Mouse (Mus musculus): ENCODE results near the gene 4930447C04Rik. TPM values are rescaled to one million over a fixed set of nuclear protein-coding genes. Genes with fewer than 3 reads are reported as not detected.

Gene 4930447C04Rik
- polyA plus RNA-seq, 1 experiment from 2014 or later: 4.1 TPM

DNA sequence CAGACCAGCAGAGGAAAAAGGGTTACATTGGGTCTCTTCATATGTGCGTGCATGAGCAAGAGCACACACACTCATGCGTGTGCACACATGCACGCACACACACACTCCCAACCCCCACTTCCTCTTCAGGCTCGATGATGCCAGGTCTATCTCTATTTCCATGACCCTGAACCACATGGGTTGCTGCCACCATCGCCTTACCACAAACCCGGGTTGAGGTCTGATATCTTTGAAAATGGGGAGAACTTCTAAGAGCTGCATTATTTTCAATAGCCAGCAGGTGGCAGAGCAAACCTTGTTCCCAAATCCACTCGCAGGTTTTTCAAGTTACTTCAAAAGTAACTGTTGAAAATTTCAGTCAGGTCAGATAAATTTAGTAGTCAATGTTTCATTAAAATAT is 92.8 kb downstream of the 4930447C04Rik start:
- H3K4me1 ChIP-seq: peaks cover 6% of the 10 kb centered on the region; the same call in 1 of the 2 replicates
- H3K36me3 ChIP-seq: no peaks in the 10 kb centered on the region
- H3K4me3 ChIP-seq: no peak overlapping the region
- no peak overlapping the region for H3K4me2 ChIP-seq (replicated peaks)
- peaks cover under 1% of the 10 kb centered on the region; the same call in 1 of the 2 replicates for H3K9me3 ChIP-seq (replicated peaks)
- no peak overlapping the region for H3K27ac ChIP-seq
- peaks cover 81% of the 10 kb centered on the region for H3K27me3 ChIP-seq
- no peak for ATAC-seq (ENCODE audit: low FRiP score)
- no peak overlapping the region for H3K9ac ChIP-seq
- 30% methylated on average over 7 of the region's 7 CpGs for WGBS

DNA sequence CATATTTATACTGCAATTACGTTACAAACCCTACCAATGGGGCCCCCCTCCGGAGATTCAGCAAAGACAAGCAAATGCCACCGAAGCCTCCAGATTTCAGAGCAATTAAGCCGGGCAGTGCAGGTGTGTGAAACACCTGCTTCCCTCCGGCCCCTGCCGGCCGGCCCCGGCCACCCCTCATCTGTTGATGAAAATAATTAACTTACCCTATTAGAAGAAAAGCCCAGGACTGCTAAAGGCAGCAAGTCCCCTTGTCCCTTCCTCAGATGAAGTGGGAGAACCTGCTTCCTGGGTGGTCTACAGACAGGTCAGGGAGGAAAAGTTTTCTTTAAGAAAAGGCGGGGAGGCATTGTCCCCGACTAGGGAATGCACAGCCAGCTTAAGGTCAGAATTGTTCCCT is 94.6 kb downstream of the 4930447C04Rik start:
- ATAC-seq (ENCODE audit: low FRiP score): no peak
- no peak overlapping the region for H3K27ac ChIP-seq
- peaks cover 6% of the 10 kb centered on the region; the same call in 1 of the 2 replicates for H3K4me1 ChIP-seq
- no peaks in the 10 kb centered on the region for H3K36me3 ChIP-seq
- H3K4me3 ChIP-seq: no peak overlapping the region
- H3K9me3 ChIP-seq (replicated peaks): peaks cover 10% of the 10 kb centered on the region; the same call in 1 of the 2 replicates
- peaks cover 66% of the 10 kb centered on the region for H3K27me3 ChIP-seq
- no peak overlapping the region for H3K9ac ChIP-seq
- H3K4me2 ChIP-seq (replicated peaks): no peak overlapping the region
- WGBS: 33% methylated on average over 10 of the region's 10 CpGs

DNA sequence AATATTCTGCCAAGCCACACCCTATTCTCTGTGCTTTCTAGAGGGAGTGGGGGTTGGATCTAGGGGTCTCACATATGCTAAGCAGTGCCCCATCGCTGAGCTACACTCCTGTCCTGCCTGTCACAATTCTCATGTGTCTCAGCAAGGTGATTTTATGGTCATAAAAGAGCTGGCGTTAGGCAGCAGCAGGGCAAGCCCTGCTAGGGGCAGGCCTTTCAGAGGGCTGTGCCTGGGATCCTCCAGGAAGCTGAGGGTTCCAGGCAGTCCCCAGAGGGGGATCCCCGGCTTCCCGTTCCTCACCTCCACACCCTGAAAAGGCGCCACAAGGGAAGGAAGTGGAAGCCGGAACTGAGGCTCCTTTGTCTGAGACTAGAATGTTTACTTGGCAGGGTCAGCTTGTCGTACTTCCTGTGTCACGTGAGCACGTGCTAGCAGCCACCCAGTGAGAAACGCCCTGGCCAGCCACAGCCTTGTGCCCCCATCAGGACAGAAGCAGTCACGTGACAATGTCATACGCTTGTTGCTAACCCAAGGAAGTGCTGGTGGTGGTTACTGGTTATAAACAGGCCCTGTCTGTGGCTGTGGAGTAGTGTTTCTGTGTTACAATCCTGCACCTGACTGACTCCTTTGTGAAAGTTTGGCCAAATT is 96.5 kb downstream of the 4930447C04Rik start:
- Histone ChIP-seq H3K27me3 (peaks cover 48% of the 10 kb centered on the region), H3K4me1 (peaks cover 6% of the 10 kb centered on the region; the same call in 1 of the 2 replicates), H3K9ac (peak overlapping the region; percentile 44), H3K9me3 (replicated peaks) (peaks cover 10% of the 10 kb centered on the region; the same call in 1 of the 2 replicates), H3K4me3 (peak overlapping the region; percentile 20), H3K27ac (peak overlapping the region; percentile 52; the same call in 1 of the 2 replicates), H3K4me2 (replicated peaks) (peak overlapping the region; percentile 47), H3K36me3 (no peaks in the 10 kb centered on the region)
- peak; percentile 68 for ATAC-seq (ENCODE audit: low FRiP score)
- WGBS: 19% methylated on average over 12 of the region's 12 CpGs

DNA sequence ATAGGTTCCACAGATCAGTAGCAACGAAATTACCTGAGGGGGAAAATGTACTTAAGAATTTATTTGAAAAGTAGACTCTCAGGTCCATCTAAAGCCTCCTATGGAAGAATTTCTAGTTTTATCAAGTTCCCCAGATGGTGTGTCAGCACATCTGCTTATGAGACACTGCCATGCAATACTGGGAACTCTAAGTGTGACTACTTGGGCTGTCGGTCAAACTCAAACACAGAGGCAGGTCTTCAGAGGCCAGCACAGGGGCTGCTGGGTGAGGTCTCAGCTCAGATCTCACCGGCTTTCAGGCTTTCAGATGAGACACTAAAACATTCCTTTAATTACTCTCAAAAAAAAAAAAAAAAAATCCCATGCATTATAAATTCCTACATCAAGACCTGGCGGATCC is 97.0 kb downstream of the 4930447C04Rik start:
- peaks cover 6% of the 10 kb centered on the region; the same call in 1 of the 2 replicates for H3K4me1 ChIP-seq
- H3K4me3 ChIP-seq: no peak overlapping the region
- peak overlapping the region; percentile 44; the same call in 1 of the 2 replicates for H3K9ac ChIP-seq
- peak overlapping the region; percentile 47; the same call in 1 of the 2 replicates for H3K4me2 ChIP-seq (replicated peaks)
- no peak for ATAC-seq (ENCODE audit: low FRiP score)
- no peaks in the 10 kb centered on the region for H3K36me3 ChIP-seq
- H3K27me3 ChIP-seq: peaks cover 46% of the 10 kb centered on the region
- WGBS: 88% methylated on average over 4 of the region's 4 CpGs
- H3K9me3 ChIP-seq (replicated peaks): peaks cover 10% of the 10 kb centered on the region; the same call in 1 of the 2 replicates
- H3K27ac ChIP-seq: no peak overlapping the region

DNA sequence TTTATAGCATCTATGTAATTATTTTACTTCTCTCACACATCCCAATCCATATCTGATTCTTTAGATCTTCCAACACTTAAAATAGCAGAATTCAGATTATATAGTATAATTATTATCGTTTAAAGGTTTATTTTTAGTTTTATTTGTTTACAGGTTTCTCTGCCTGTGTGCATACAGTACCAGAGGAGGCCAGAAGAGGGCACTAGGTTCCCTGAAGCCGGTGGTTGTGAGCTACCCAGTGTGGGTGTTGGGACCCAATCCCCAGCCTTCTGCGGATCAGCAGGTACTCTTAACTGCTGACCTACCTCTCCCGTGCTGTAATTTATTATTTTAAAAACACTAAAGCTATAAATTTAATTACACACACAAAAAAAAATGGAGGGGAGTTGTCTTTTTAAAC is 97.4 kb downstream of the 4930447C04Rik start:
- Histone ChIP-seq H3K27me3 (peaks cover 42% of the 10 kb centered on the region), H3K9ac (no peak overlapping the region), H3K27ac (no peak overlapping the region), H3K4me3 (no peak overlapping the region), H3K36me3 (no peaks in the 10 kb centered on the region), H3K9me3 (replicated peaks) (peaks cover 10% of the 10 kb centered on the region; the same call in 1 of the 2 replicates), H3K4me2 (replicated peaks) (no peak overlapping the region), H3K4me1 (peaks cover 6% of the 10 kb centered on the region; the same call in 1 of the 2 replicates)
- ATAC-seq (ENCODE audit: low FRiP score): no peak
- WGBS: 91% methylated on average over 4 of the region's 4 CpGs

DNA sequence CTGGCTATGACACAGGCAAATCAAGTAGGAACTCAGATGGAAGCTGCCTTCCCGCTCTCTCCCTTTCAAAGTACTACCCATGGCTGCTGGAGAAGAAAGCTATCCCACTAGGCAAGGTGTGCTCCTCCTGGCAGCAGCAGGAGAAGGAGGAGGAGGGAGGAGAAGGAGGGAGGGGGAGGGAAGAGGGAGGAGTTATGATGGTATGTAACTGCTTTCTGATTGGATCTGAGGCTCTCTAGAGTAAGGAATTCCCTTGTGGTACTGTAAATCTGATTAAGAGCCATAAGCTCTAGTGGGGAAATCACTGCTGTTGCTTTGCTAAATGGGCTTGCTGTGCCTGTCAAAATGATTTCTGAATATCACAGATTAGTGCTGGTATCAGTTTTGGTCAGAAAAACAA is 99.1 kb downstream of the 4930447C04Rik start:
- no peak overlapping the region for H3K4me2 ChIP-seq (replicated peaks)
- WGBS: 89% methylated on average over 1 of the region's 1 CpGs
- H3K4me1 ChIP-seq: peaks cover 6% of the 10 kb centered on the region; the same call in 1 of the 2 replicates
- H3K9me3 ChIP-seq (replicated peaks): peaks cover 10% of the 10 kb centered on the region; the same call in 1 of the 2 replicates
- no peak overlapping the region for H3K9ac ChIP-seq
- H3K36me3 ChIP-seq: no peaks in the 10 kb centered on the region
- H3K4me3 ChIP-seq: no peak overlapping the region
- ATAC-seq (ENCODE audit: low FRiP score): no peak
- no peak overlapping the region for H3K27ac ChIP-seq
- peaks cover 35% of the 10 kb centered on the region for H3K27me3 ChIP-seq

DNA sequence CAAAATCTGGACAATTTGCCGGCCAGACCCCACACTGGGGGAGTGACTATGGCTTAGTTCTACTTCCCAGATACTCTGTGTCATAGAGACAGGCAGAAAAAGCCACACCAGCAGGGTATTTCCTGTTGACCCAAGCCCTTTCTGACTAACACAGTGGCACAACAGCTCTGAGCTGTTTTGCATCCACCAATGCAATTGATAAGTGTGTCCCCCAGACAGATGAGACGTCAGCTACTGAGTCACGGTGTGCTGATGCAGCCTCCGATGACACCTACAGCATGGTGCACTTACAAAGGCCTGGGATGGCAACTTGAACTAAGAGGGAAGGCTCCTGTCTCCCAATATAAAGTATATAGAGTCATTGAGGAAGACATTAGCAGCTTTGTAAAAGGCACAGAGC is 103.3 kb downstream of the 4930447C04Rik start:
- no peak overlapping the region for H3K9ac ChIP-seq
- H3K4me1 ChIP-seq: no peaks in the 10 kb centered on the region
- H3K4me3 ChIP-seq: no peak overlapping the region
- whole genome bisulfite sequencing: 72% methylated on average over 4 of the region's 4 CpGs
- H3K36me3 ChIP-seq: no peaks in the 10 kb centered on the region
- peaks cover 43% of the 10 kb centered on the region for H3K27me3 ChIP-seq
- H3K4me2 ChIP-seq (replicated peaks): no peak overlapping the region
- no peak overlapping the region for H3K27ac ChIP-seq
- H3K9me3 ChIP-seq (replicated peaks): peaks cover 6% of the 10 kb centered on the region; the same call in 1 of the 2 replicates
- ATAC-seq (ENCODE audit: low FRiP score): no peak

DNA sequence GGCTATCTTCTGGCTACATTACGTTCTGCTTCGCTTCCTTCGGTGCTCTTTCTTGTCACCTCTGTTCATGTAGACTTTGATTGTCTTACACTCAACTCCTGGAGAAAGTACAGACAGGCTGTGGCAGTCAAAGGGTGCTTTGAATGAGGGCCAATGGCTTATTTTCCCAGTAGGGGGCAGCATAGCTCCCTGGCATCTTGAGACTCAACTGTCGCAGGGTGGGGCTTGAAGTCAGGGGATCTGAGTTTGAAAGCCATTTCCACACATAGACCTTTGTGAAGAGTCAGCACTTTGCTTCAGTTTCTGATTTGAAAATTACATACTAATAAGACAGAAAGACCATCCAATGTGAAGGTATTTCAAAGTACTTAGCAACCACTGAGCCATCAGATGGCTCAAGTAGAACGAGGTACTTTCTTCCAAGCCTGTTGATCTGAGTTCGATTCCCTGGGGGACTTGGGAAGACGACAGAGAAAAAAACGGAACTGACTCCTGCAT is 105.0 kb downstream of the 4930447C04Rik start:
- Histone ChIP-seq H3K27me3 (peaks cover 53% of the 10 kb centered on the region), H3K36me3 (no peaks in the 10 kb centered on the region), H3K4me3 (no peak overlapping the region), H3K9ac (no peak overlapping the region), H3K27ac (no peak overlapping the region), H3K4me2 (replicated peaks) (no peak overlapping the region), H3K9me3 (replicated peaks) (no peaks in the 10 kb centered on the region), H3K4me1 (peaks cover 7% of the 10 kb centered on the region)
- WGBS: 72% methylated on average over 8 of the region's 8 CpGs
- no peak for ATAC-seq (ENCODE audit: low FRiP score)

DNA sequence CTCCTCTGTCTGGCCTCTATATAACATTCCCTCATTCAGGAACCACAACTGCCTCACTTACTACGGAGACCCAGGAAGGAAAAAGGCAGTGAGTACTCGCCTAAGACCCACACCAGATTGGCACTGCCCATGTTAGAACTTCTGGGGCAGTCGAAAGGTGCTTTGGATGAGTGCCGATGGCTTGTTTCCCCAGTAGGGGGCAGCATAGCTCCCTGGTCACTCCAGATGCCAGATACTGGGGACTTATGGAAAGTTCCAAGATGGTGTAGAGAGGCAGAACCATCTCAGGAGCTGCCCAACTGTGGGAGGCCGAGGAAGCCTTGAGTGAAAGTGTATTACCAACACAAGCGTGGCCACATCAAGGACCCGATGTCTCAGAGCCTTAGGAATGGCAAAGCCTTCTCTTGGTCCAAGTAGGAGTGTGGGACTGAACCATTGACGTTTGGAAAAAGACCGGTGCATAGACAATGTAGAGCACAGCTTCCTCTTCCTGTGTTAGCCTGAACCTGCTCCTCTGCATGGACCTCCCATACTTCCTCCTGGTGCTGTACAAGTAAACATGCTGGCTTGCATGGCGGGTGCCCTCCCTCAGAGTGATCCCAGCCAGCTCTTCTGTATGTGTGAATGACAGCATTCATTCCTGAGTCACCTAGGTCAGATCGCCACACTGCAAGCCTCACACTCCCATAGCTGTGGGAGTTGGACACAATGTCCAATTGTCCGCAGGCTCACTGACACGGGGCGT is 105.6 kb downstream of the 4930447C04Rik start:
- H3K9me3 ChIP-seq (replicated peaks): no peaks in the 10 kb centered on the region
- no peak overlapping the region for H3K4me2 ChIP-seq (replicated peaks)
- ATAC-seq (ENCODE audit: low FRiP score): no peak
- H3K27ac ChIP-seq: no peak overlapping the region
- 71% methylated on average over 14 of the region's 14 CpGs for WGBS
- H3K9ac ChIP-seq: no peak overlapping the region
- H3K4me3 ChIP-seq: no peak overlapping the region
- H3K36me3 ChIP-seq: no peaks in the 10 kb centered on the region
- peaks cover 7% of the 10 kb centered on the region for H3K4me1 ChIP-seq
- H3K27me3 ChIP-seq: peaks cover 59% of the 10 kb centered on the region

DNA sequence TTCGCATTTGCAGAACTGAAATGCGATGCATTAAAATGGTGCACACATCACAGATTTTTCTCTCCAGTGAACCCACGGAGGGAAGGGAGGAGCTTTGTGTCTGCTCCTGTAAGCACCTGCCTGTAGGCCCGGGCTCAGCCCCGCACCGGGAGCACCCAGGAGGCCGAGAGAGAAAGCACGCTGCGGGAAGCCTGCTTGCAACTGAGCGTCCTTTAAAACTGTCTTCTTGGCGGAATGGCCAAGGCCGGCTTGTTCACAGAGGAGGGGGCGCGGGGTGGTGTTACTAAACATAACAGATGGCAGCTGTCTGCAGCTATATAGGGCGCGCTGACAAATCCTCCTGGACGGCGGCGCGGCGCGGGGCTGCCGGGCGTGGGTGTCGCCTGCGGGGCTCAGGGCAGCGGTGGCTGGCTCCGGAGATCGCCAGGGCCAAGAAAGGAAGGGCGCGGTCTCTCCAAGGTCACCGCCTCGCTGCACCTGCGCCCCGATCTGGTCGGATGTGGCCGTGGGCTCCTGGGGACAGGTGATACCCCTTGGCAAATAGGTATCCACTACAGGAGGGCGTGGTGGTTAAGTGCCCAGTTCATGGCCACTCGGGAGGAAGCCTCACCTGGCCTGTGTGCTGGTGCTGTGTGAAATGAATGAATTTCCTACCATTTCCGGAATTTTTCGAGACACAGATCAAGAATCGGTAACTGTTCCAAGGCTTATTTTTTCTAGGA is 108.7 kb downstream of the 4930447C04Rik start:
- Histone ChIP-seq H3K4me2 (replicated peaks) (peak overlapping the region; percentile 54), H3K9me3 (replicated peaks) (no peaks in the 10 kb centered on the region), H3K36me3 (no peaks in the 10 kb centered on the region), H3K9ac (peak overlapping the region; percentile 2), H3K27ac (0 out of 2 replicates have a peak overlapping the region, but pooled peaks have one; percentile 1), H3K4me3 (peak overlapping the region; percentile 33), H3K27me3 (peaks cover 66% of the 10 kb centered on the region), H3K4me1 (peaks cover 7% of the 10 kb centered on the region)
- WGBS: 7% methylated on average over 42 of the region's 42 CpGs
- peak; percentile 80 for ATAC-seq (ENCODE audit: low FRiP score)

Data from hindbrain, embryonic 12.5 days (tissue).